Mouse (Mus musculus) heart, embryonic 11.5 days (tissue): ENCODE results near the gene Bag5. TPM values are rescaled to one million over a fixed set of nuclear protein-coding genes. Genes with fewer than 3 reads are reported as not detected.

ENCODE experiments used
- ATAC-seq: fragments of 200-750 bp; cut with Nextera tagmentation; replicated peaks from 2 replicates; pipeline ENCODE4 v1.8.0; 2017; ENCODE audit warnings: moderate library complexity; ENCODE audit not compliant: insufficient number of reproducible peaks, low FRiP score, low TSS enrichment
- H3K27ac ChIP-seq: fragments of 300-500 bp; sonication (generic); 2 replicates; pipeline ENCODE4 v1.5.1; 2014; ENCODE audit warnings: mild to moderate bottlenecking, low read depth, low read length
- H3K27me3 ChIP-seq: fragments of 300-500 bp; sonication (generic); 2 replicates; pipeline ENCODE4 v1.6.1; 2014; ENCODE audit warnings: mild to moderate bottlenecking, low read length, mixed read lengths; ENCODE audit not compliant: control insufficient read depth, insufficient read depth
- H3K36me3 ChIP-seq: fragments of 300-500 bp; sonication (generic); 2 replicates; pipeline ENCODE4 v1.6.1; 2014; ENCODE audit warnings: mild to moderate bottlenecking, low read length, moderate library complexity, mixed read lengths; ENCODE audit not compliant: control insufficient read depth, insufficient read depth
- H3K4me1 ChIP-seq: fragments of 300-500 bp; sonication (generic); 2 replicates; pipeline ENCODE4 v1.6.1; 2014; ENCODE audit warnings: low read length; ENCODE audit not compliant: control insufficient read depth, insufficient read depth
- H3K4me2 ChIP-seq: fragments of 300-500 bp; sonication (generic); 2 replicates; pipeline ENCODE4 v1.6.1; 2014; ENCODE audit warnings: mild to moderate bottlenecking, moderate library complexity
- H3K4me3 ChIP-seq: fragments of 300-500 bp; sonication (generic); 2 replicates; pipeline ENCODE4 v1.5.1; 2014; ENCODE audit warnings: low read depth, low read length
- H3K9ac ChIP-seq: fragments of 300-500 bp; sonication (generic); 2 replicates; pipeline ENCODE4 v1.6.1; 2014; ENCODE audit warnings: mild to moderate bottlenecking, low read depth, low read length, moderate library complexity
- H3K9me3 ChIP-seq: fragments of 300-500 bp; sonication (generic); replicated peaks from 2 replicates; pipeline ENCODE4 v1.6.1; 2016; ENCODE audit warnings: low read length; ENCODE audit not compliant: control insufficient read depth
- WGBS: fragments of 180-500 bp; shearing (Covaris S2); extraction: QIAGEN DNeasy Blood & Tissue Kit; methylation state at CpG from one replicate; pipeline ENCODE4 v1.1.7; 2014; ENCODE audit not compliant: insufficient replicate concordance; 5-methylcytosine and 5-hydroxymethylcytosine counted together
- polyA plus RNA-seq: library from polyadenylated mRNA; unstranded; fragments of >200 nt; fragmentation: Nextera tagmentation; extraction: Ambion mirVana; gene quantifications from 2 replicates; pipeline ENCODE4 v1.2.1, GENCODE M21; 2014

Bag5 gene
- polyA plus RNA-seq, 1 experiment from 2014 or later = 42.8 TPM

- no peaks in the 10 kb centered on the region for H3K9me3 ChIP-seq
- 65% methylated on average over 1 of the region's 1 CpGs for WGBS
- no peak overlapping the region for H3K4me3 ChIP-seq
- peaks cover 3% of the 10 kb centered on the region for H3K36me3 ChIP-seq
- ATAC-seq = no peak
- no peaks in the 10 kb centered on the region for H3K27me3 ChIP-seq
- no peak overlapping the region for H3K27ac ChIP-seq
- no peak overlapping the region for H3K9ac ChIP-seq
- H3K4me2 ChIP-seq = no peak overlapping the region
- H3K4me1 ChIP-seq = peaks cover 7% of the 10 kb centered on the region
Measured at GRCm38 (mm10) chr12:111727956-111728355, 14.9 kb upstream of the Bag5 start.

GRCm38 (mm10) chr12:111726122-111726463 lies 13.0 kb upstream of the Bag5 start:
- Histone ChIP-seq H3K36me3 (peaks cover 3% of the 10 kb centered on the region), H3K27me3 (no peaks in the 10 kb centered on the region), H3K9me3 (no peaks in the 10 kb centered on the region), H3K4me3 (no peak overlapping the region), H3K27ac (peak overlapping the region; percentile 35; the same call in 1 of the 2 replicates), H3K4me1 (peaks cover 4% of the 10 kb centered on the region; the same call in 1 of the 2 replicates), H3K9ac (no peak overlapping the region), H3K4me2 (no peak overlapping the region)
- WGBS = 66% methylated on average over 4 of the region's 4 CpGs
- no peak; the same call in 1 of the 2 replicates for ATAC-seq

- 62% methylated on average over 12 of the region's 12 CpGs for WGBS
Measured at GRCm38 (mm10) chr12:111725338-111726121, 12.5 kb upstream of the Bag5 start.

GRCm38 (mm10) chr12:111724638-111725337 lies 11.7 kb upstream of the Bag5 start:
- Histone ChIP-seq H3K27ac (no peak overlapping the region), H3K27me3 (no peaks in the 10 kb centered on the region), H3K36me3 (peaks cover 3% of the 10 kb centered on the region), H3K9ac (0 out of 2 replicates have a peak overlapping the region, but pooled peaks have one; percentile 30), H3K4me2 (no peak overlapping the region), H3K4me1 (peaks cover 4% of the 10 kb centered on the region; the same call in 1 of the 2 replicates), H3K4me3 (no peak overlapping the region), H3K9me3 (no peaks in the 10 kb centered on the region)
- WGBS = 66% methylated on average over 6 of the region's 6 CpGs
- ATAC-seq = no peak

More at GRCm38 (mm10) chr12:111725338-111726121, 12.5 kb upstream of the Bag5 start:
- H3K4me2 ChIP-seq = no peak overlapping the region
- H3K27ac ChIP-seq = peak overlapping the region; percentile 37; the same call in 1 of the 2 replicates
- peaks cover 4% of the 10 kb centered on the region; the same call in 1 of the 2 replicates for H3K4me1 ChIP-seq
- H3K27me3 ChIP-seq = no peaks in the 10 kb centered on the region
- H3K9ac ChIP-seq = no peak overlapping the region
- ATAC-seq = no peak
- no peak overlapping the region for H3K4me3 ChIP-seq
- peaks cover 3% of the 10 kb centered on the region for H3K36me3 ChIP-seq
- H3K9me3 ChIP-seq = no peaks in the 10 kb centered on the region

GRCm38 (mm10) chr12:111722654-111723053 lies 9.6 kb upstream of the Bag5 start:
- Histone ChIP-seq H3K27ac (no peak overlapping the region), H3K4me3 (no peak overlapping the region), H3K9me3 (no peaks in the 10 kb centered on the region), H3K9ac (no peak overlapping the region), H3K27me3 (no peaks in the 10 kb centered on the region), H3K4me2 (no peak overlapping the region), H3K4me1 (peaks cover 4% of the 10 kb centered on the region; the same call in 1 of the 2 replicates), H3K36me3 (peaks cover 3% of the 10 kb centered on the region)
- 75% methylated on average over 9 of the region's 9 CpGs for WGBS
- ATAC-seq = no peak

- Histone ChIP-seq H3K9me3 (no peaks in the 10 kb centered on the region), H3K36me3 (peaks cover 3% of the 10 kb centered on the region), H3K9ac (no peak overlapping the region), H3K4me3 (no peak overlapping the region), H3K27ac (no peak overlapping the region), H3K4me1 (no peaks in the 10 kb centered on the region), H3K27me3 (no peaks in the 10 kb centered on the region), H3K4me2 (no peak overlapping the region)
- 78% methylated on average over 4 of the region's 4 CpGs for WGBS
- ATAC-seq = no peak
Measured at GRCm38 (mm10) chr12:111720222-111720621, 7.2 kb upstream of the Bag5 start.

- Histone ChIP-seq H3K4me3 (no peak overlapping the region), H3K27ac (no peak overlapping the region), H3K36me3 (peaks cover 3% of the 10 kb centered on the region; the same call in 1 of the 2 replicates), H3K4me1 (0 out of 2 replicates have a peak, but pooled peaks cover 2% of the 10 kb centered on the region), H3K9me3 (no peaks in the 10 kb centered on the region), H3K4me2 (no peak overlapping the region), H3K27me3 (no peaks in the 10 kb centered on the region), H3K9ac (no peak overlapping the region)
- ATAC-seq = no peak
- WGBS = 68% methylated on average over 8 of the region's 8 CpGs
Measured at GRCm38 (mm10) chr12:111718656-111719055, 5.6 kb upstream of the Bag5 start.

GRCm38 (mm10) chr12:111716505-111716904 lies 3.4 kb upstream of the Bag5 start:
- no peak overlapping the region for H3K4me3 ChIP-seq
- no peak overlapping the region for H3K27ac ChIP-seq
- no peak overlapping the region for H3K9ac ChIP-seq
- H3K4me1 ChIP-seq = peaks cover 11% of the 10 kb centered on the region; the same call in 1 of the 2 replicates
- ATAC-seq = no peak
- H3K9me3 ChIP-seq = no peaks in the 10 kb centered on the region
- no peaks in the 10 kb centered on the region for H3K27me3 ChIP-seq
- H3K4me2 ChIP-seq = no peak overlapping the region
- no peaks in the 10 kb centered on the region; the same call in 1 of the 2 replicates for H3K36me3 ChIP-seq
- 96% methylated on average over 7 of the region's 7 CpGs for WGBS
